Mouse (Mus musculus): ENCODE measurements around the gene Gm13285.
"Not testable (repeated sequence)": the region's sequence is repeated elsewhere in the genome, so short reads cannot be mapped to it uniquely, and the experiment has no call there.

The Gm13285 gene

DNA sequence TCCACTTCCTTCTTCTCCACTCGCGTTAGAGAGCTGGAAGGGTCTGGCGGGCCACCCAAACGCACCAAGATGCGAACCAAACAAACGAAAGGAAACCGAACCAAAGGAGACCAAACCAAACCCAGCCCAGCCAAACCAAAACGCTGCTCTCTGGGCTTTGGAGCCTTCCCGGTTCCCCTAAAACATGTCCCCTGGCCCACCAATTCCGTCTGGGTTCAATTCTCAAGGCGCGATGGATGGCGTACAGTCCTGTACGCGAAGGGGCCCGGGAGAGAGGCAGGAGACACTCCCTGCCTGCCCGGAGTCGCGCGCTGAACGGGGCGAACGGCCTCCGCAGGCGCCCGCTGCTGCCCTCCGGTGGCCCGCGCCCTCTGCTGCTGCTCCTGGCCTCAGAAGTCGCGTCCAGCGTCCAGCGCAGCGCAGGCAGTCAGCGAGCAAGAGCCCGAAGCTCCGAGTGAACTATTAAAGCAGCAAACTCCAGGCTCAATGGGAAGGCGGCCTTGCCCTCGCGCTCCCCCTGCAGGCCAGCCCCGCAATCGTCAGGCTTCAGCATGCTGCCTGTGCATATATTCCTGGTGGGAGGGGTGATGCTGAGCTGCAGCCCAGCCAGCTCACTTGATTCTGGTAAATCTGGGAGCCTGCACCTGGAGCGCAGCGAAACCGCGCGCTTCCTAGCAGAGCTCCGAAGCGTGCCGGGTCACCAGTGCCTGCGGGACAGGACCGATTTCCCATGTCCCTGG is 5.4 kb upstream of the Gm13285 start, which contains the start of gene Gm13275:
Gene Gm13275 (plus strand): TSS at position 552 of the 740 bp plus-strand sequence.
- not testable (repeated sequence) for DNase-seq (ENCODE audit: low read depth, low spot score)

DNA sequence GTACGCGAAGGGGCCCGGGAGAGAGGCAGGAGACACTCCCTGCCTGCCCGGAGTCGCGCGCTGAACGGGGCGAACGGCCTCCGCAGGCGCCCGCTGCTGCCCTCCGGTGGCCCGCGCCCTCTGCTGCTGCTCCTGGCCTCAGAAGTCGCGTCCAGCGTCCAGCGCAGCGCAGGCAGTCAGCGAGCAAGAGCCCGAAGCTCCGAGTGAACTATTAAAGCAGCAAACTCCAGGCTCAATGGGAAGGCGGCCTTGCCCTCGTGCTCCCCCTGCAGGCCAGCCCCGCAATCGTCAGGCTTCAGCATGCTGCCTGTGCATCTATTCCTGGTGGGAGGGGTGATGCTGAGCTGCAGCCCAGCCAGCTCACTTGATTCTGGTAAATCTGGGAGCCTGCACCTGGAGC is 2.4 kb upstream of the Gm13285 start, which contains the start of gene Gm13279:
Gene Gm13279 (plus strand): TSS at position 301 of the 400 bp plus-strand sequence.
- DNase-seq (ENCODE audit: low read depth, low spot score) = not testable (repeated sequence)

DNA sequence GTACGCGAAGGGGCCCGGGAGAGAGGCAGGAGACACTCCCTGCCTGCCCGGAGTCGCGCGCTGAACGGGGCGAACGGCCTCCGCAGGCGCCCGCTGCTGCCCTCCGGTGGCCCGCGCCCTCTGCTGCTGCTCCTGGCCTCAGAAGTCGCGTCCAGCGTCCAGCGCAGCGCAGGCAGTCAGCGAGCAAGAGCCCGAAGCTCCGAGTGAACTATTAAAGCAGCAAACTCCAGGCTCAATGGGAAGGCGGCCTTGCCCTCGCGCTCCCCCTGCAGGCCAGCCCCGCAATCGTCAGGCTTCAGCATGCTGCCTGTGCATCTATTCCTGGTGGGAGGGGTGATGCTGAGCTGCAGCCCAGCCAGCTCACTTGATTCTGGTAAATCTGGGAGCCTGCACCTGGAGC is 3.5 kb downstream of the Gm13285 start, which contains the start of gene Gm13287:
Gene Gm13287 (plus strand): TSS at position 301 of the 400 bp plus-strand sequence.
- DNase-seq (ENCODE audit: low read depth, low spot score) = not testable (repeated sequence)

DNA sequence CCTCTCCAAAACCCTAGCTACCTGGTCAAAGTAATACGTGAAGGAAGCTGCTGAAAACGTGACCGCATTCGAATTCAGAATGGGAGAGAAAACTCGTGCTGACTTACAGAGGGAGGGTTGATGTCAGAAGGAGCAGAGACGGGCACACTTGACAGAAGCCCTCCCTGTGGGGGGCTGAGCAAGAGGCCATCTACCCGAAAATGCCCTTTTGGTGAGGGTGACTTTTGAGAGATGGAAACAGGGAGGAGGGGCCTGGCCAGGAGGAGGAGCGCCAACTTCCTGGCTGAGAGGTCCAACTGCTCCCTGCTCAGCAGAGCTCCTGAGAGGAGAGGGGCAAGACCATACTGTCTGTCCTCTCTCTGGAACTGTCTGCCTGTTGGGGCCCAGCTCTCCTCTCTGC is 5.8 kb downstream of the Gm13285 start, which contains the start of gene Gm13288:
Gene Gm13288 (plus strand): TSS at position 301 of the 400 bp plus-strand sequence.
- not testable (repeated sequence) for DNase-seq (ENCODE audit: low read depth, low spot score)

DNA sequence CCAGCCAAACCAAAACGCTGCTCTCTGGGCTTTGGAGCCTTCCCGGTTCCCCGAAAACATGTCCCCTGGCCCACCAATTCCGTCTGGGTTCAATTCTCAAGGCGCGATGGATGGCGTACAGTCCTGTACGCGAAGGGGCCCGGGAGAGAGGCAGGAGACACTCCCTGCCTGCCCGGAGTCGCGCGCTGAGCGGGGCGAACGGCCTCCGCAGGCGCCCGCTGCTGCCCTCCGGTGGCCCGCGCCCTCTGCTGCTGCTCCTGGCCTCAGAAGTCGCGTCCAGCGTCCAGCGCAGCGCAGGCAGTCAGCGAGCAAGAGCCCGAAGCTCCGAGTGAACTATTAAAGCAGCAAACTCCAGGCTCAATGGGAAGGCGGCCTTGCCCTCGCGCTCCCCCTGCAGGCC is 6.3 kb downstream of the Gm13285 start:
- DNase-seq (ENCODE audit: low read depth, low spot score) = not testable (repeated sequence)

DNA sequence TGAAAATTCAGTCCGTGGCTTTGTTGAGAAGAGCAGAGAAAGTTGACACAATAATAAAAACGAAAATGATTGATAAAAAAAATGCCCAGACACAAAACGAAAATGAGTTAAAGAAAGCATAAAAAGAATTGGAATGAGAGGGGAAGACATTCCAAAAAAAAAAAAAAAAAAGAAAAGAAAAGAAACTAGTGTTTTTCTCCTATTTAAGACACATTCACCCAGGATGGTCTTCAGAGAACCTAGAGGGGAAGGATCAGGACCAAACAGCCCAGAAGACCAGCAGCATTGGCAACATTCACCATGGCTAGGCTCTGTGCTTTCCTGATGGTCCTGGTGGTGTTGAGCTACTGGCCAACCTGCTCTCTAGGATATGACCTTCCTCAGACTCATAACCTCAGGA is 16.5 kb downstream of the Gm13285 start, which contains the start of gene Ifna7:
Gene Ifna7 (plus strand): TSS at position 301 of the 400 bp plus-strand sequence.
- DNase-seq (ENCODE audit: low read depth, low spot score) = no peak

DNA sequence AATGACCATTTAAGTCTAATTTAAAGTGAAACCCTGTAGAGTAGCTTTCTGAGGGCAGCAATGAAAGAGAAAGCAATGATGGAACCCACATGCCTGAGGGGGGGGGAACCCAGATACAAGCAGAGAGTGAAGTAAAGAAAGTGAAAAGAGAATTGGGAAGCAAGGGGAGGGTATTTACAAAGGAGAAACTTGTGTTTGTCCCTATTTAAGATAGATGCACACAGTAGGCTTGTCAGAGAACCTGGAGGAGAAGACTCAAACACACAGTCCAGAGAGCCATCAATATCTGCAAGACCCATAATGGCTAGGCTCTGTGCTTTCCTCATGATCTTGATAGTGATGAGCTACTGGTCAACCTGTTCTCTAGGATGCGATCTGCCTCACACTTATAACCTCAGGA is 20.2 kb downstream of the Gm13285 start, which contains the start of gene Ifna11:
Gene Ifna11 (plus strand): TSS at position 301 of the 400 bp plus-strand sequence.
- DNase-seq (ENCODE audit: low read depth, low spot score) = no peak

DNA sequence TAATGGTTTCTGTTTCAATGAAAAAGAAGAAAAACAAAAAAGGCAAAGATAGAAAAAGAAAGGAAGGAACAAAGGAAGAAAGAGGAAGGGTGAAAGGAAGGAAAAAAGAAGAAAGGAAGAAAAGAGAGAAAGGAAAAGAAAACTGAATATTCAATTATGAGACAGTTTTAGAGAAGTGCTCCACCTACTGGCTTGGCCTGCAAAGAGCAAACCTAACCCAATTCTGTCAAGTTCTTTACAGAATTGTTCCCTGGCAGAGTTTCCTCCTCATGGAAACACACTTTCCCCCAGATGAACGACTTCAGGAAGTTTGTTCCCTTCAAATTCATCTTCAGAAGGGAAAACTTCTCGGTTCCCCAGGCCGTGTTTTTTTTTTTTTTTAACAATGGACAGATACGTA is 23.5 kb downstream of the Gm13285 start:
- DNase-seq (ENCODE audit: low read depth, low spot score) = no peak

DNA sequence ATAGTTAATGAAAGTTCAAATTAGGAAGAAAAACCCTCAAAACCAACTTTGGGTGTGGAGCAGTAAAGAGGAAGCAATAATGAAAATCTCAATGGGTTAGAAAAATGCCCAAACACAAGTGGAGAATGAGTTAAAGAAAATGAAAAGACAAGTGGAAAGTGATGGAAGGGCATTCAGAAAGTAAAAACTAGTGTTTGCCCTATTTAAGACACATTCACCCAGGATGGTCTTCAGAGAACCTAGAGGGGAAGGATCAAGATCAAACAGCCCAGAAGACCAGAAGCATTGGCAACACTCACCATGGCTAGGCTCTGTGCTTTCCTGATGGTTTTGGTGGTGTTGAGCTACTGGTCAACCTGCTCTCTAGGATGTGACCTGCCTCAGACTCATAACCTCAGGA is 27.7 kb downstream of the Gm13285 start, which contains the start of gene Ifna6:
Gene Ifna6 (plus strand): TSS at position 301 of the 400 bp plus-strand sequence.
- DNase-seq (ENCODE audit: low read depth, low spot score) = not testable (repeated sequence)

DNA sequence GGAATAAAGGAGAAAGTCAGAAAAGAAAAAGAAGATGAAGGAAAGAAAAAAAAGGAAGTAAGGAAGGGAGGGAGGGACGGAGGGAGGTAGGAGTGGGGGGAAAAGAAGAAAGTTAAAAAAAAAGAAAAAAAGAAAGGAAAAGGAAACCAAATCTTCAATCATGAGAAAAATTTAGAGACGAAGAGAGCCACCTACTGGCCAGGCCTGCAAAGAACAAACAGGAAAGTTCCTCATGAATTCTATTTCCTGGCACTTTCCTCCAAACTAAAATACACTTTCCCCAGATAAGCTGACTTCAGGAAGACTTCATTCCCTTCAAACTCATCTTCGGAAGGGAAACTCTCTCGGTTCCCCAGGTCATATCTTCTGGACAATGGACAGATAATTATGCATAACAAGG is 31.1 kb downstream of the Gm13285 start:
- DNase-seq (ENCODE audit: low read depth, low spot score) = peak; percentile 9

DNA sequence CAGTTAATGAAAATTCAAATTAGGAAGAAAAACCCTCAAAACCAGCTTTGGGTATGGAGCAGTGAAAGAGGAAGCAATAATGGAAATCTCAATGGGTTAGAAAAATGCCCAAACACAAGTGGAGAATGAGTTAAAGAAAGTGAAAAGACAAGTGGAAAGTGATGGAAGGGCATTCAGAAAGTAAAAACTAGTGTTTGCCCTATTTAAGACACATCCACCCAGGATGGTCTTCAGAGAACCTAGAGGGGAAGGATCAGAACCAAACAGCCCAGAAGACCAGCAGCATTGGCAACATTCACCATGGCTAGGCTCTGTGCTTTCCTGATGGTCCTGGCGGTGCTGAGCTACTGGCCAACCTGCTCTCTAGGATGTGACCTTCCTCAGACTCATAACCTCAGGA is 35.8 kb downstream of the Gm13285 start, which contains the start of gene Ifna5:
Gene Ifna5 (plus strand): TSS at position 301 of the 400 bp plus-strand sequence.
- not testable (repeated sequence) for DNase-seq (ENCODE audit: low read depth, low spot score)

DNA sequence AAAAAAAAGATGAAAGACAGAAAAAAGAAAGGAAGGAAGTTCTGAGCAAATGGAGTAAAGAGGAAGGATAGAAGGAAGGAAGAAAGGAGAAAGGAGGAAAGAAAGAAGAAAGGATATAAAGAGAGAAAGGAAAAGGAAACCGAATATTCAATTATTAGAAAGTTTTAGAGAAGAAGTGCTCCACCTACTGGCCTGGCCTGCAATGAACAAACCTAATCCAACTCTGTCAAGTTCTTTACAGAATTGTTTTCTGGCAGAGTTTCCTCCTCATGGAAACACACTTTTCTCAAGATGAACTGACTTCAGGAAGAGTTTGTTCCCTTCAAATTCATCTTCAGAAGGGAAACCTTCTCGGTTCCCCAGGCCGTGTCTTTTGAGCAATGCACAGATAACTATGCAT is 39.4 kb downstream of the Gm13285 start:
- no peak for DNase-seq (ENCODE audit: low read depth, low spot score)

DNA sequence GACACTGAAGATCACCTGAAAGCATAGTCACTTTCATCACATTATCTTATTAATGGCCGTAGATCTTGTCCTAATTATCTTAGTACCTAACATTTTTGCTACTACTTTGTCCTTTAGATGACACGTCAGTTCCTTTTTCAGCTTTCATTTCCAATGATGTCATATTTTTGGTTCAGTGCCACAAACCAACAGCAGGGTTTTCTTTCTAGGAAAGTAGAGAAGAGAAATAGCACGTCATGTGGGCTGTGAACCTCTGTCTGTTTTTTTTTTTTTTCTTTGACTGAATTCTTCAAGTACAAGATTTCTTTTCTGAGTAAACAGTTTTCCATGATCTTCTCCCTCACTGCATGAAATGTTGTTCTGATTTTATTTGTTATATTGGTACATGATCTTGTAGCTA is 40.6 kb downstream of the Gm13285 start:
- no peak for DNase-seq (ENCODE audit: low read depth, low spot score)

DNA sequence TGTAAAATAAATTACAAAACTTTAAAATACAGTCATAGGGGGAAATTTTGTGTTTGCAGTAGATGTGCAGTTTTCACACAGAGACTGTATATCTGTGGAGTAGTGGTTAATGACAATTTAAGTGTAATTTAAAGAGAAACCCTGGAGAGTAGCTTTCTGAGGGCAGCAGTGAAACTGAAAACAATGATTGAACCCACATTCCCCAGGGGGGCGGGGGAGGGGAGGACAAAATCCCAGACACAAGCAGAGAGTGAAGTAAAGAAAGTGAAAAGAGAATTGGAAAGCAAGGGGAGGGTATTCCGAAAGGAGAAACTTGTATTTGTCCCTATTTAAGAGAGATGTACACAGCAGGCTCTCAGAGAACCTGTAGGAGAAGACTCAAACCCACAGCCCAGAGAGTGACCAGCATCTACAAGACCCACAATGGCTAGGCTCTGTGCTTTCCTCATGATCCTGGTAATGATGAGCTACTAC is 42.0 kb downstream of the Gm13285 start, which contains the start of gene Ifna4:
Gene Ifna4 (plus strand): TSS at position 424 of the 474 bp plus-strand sequence.
- DNase-seq (ENCODE audit: low read depth, low spot score) = no peak

DNA sequence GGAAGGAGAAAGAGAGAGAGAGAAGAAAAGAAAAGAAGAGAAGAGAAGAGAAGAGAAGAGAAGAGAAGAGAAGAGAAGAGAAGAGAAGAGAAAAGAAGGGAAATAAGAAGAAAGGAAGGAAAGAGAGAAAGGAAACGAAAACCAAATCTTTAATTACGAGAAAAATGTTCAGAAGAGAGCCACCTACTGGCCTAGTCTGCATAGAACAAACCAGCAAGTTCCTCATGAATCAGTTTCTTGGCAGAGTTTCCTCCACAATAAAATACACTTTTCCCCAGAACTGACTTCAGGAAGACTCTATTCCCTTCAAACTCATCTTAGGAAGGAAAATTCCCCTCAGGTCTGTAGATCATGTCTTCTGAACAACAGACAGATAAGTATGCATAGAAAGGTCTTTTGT is 45.9 kb downstream of the Gm13285 start:
- DNase-seq (ENCODE audit: low read depth, low spot score) = no peak

DNA sequence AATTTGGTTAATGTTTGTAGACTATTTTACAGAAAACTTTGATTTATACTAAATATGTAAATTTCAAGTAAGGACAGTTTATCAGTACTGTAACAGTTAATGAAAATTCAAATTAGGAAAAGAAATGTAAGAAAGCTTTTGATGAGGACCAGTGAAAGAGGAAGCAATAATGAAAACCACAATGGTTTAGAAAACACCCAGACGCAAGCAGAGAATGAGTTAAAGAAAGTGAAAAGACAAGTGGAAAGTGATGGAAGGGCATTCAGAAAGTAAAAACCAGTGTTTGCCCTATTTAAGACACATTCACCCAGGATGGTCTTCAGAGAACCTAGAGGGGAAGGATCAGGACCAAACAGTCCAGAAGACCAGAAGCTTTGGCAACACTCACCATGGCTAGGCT is 50.2 kb downstream of the Gm13285 start, which contains the start of gene Ifna1:
Gene Ifna1 (plus strand): TSS at position 390 of the 400 bp plus-strand sequence.
- DNase-seq (ENCODE audit: low read depth, low spot score) = no peak

Measured in ES-CJ7 (cell line).